Mouse (Mus musculus): ENCODE measurements around the gene Specc1.

DNA sequence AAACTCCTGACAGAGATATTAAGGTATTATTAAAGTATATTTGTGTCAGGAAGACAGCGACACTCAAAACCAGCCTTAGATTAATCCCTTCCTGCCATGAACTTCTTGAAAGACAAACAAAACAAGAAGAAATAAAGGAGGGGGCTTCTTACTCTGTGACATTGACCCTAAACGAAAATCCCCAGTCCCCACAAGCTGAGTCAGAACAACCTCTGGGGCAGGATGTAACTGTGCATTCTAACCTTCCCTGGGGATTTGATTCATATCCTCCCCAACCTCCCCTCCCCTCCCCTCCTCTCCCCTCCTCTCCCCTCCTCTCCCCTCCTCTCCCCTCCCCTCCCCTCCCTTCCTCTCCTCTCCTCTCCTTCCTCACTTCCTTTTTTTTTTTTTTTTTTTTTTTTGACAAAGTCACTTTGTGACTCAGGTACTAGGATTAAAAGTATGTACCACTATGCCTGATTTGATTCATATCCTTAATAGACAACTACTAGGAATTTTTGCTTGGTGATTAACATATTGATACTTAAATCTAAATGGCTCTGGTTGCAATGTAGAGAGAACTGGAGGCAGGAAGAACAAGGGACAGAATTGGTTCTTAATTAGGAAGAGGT, 174.2 kb downstream of the Specc1 start:
- TF ChIP-seq CTCF (IDR thresholded peaks at IDR 0.05; ENCODE audit: extremely low read depth, insufficient read depth, insufficient read length, insufficient replicate concordance) (no peak), POLR2A (IDR thresholded peaks at IDR 0.05; ENCODE audit: low read depth, low read length) (no peak)

All from spleen, adult 2 months (tissue).